Comparison of ENCODE assay signal across 10 mouse cellular contexts in the genomic region with DNA sequence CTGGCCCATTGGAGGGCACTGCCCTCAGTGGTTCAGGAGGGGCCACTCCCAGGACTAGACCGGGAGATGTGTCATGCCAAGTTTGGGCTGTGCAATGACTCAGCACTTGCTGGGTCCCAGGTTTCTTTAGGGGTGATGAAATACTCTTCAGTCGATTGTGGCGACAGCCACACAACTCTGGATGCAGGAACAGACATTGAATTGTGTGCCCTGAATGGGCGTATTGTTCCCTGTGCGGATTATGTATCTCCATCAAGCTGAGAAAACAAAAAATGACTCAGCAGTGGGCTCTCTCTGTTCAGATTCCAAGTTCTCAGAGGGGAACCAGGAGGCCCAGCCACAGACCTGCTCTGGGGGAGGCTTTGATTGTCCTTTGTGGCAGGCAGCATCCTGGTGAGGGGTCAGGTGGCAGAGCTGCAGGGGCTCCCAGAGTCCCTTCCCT. TPM values are rescaled to one million over a fixed set of nuclear protein-coding genes. Genes with fewer than 3 reads are reported as not detected.
A peak's percentile ranks its signal among the peaks of the same experiment; 100 is the strongest.
DNase-seq lines count a peak whose midpoint lies in the region; TF ChIP-seq lines count a peak whose summit lies in the region.
"Had no signal": no experiment of that assay in that cellular context is flagged by ENCODE, and none has a peak within 500 bp of the region (broad histone marks: within the 10 kb centered on the region; RNA-seq: fewer than 3 reads in every experiment).

No protein-coding gene starts in this region.

- H3K36me3 ChIP-seq in liver, adult 2 months (ENCODE audit: control insufficient read depth, insufficient read depth, low read length): peaks cover 12% of the 10 kb centered on the region

- DNase-seq in cerebellum, adult 11-12 months: peak; percentile 45
- no peak for DNase-seq in cerebellum, postnatal 10 days
- peak; percentile 17 for DNase-seq in right cerebral cortex, adult 18-20 months
- no peak for DNase-seq in right cerebral cortex, postnatal 10 days (ENCODE audit: low spot score in 2 of 2)
- peak; percentile 43 for DNase-seq in liver, adult 2 months (ENCODE audit: extremely low read depth, low read depth, low spot score)
- no peak for DNase-seq in urinary bladder, adult 18-20 months (ENCODE audit: low spot score in 2 of 2)
- no peak for DNase-seq in spleen, postnatal 4 days (ENCODE audit: low spot score in 2 of 2)
- DNase-seq in testis, postnatal 10 days (ENCODE audit: low spot score): no peak

- WGBS in liver, adult 2 months: 57% methylated on average over 5 of the region's 5 CpGs

- no peaks in the 10 kb centered on the region for H3K79me2 ChIP-seq in liver, adult 2 months (ENCODE audit: control insufficient read depth, insufficient read depth, low read length)

- H3K27me3 ChIP-seq in liver, adult 2 months (ENCODE audit: control insufficient read depth, insufficient read depth, low read length): no peaks in the 10 kb centered on the region
- H3K27me3 ChIP-seq: embryonic facial prominence, embryonic 12.5 days had no signal

- H3K4me1 ChIP-seq in liver, adult 2 months (ENCODE audit: control insufficient read depth, insufficient read depth, low read length): no peaks in the 10 kb centered on the region
- H3K4me1 ChIP-seq: embryonic facial prominence, embryonic 12.5 days had no signal

- no peak overlapping the region for H3K4me3 ChIP-seq in liver, adult 2 months (ENCODE audit: insufficient read depth, low read depth, low read length)
- H3K4me3 ChIP-seq: embryonic facial prominence, embryonic 12.5 days had no signal

- H3K9ac ChIP-seq in liver, adult 2 months (ENCODE audit: low read depth, low read length): no peak overlapping the region
- H3K9ac ChIP-seq: embryonic facial prominence, embryonic 12.5 days had no signal

- TF ChIP-seq CTCF in liver, adult 2 months (IDR thresholded peaks at IDR 0.05; ENCODE audit: low read depth, low read length): no peak

- no peak overlapping the region for H3K27ac ChIP-seq in liver, adult 2 months (replicated peaks; ENCODE audit: insufficient read depth, low read depth, low read length)
- H3K27ac ChIP-seq: embryonic facial prominence, embryonic 12.5 days; kidney, postnatal 0 days had no signal

- no peak for TF ChIP-seq POLR2A in liver, adult 2 months (IDR thresholded peaks at IDR 0.05; ENCODE audit: extremely low read depth, insufficient read depth, low read length)

RNA-seq across cellular contexts. Expression of a gene that starts 27.6 kb away (rescaled TPM):
- 0.09 and 0.27 TPM in 2 replicates for total RNA-seq in liver, adult 2 months (2014; rRNA removed)
- 0.07 and 0.24 TPM in 2 replicates for polyA plus RNA-seq in liver, adult 2 months (2012; rRNA removed)

RNA-seq across cellular contexts. Expression of a gene that starts 28.1 kb away (rescaled TPM):
- total RNA-seq in liver, adult 2 months (2014; rRNA removed): 9.4 and 10.4 TPM in 2 replicates
- 6.0 and 6.5 TPM in 2 replicates for polyA plus RNA-seq in liver, adult 2 months (2012; rRNA removed)

Comparison
In these comparisons a context has a peak if more than half of its experiments do, and no peak if none do; other contexts are left out.
1. DNase-seq: peak in cerebellum, adult 11-12 months (single experiment), right cerebral cortex, adult 18-20 months (single experiment) and liver, adult 2 months (single experiment); none in cerebellum, postnatal 10 days (0 of 2), right cerebral cortex, postnatal 10 days (0 of 2), urinary bladder, adult 18-20 months (0 of 2), spleen, postnatal 4 days (0 of 2) and testis, postnatal 10 days (single experiment).